Mouse (Mus musculus) liver, adult 2 months (tissue): ENCODE measurements around the gene Ugt1a9. TPM values are rescaled to one million over a fixed set of nuclear protein-coding genes. Genes with fewer than 3 reads are reported as not detected.

Source experiments
- DNase-seq: peaks from one replicate; pipeline ENCODE4 v3.0.0-alpha.2; 2011; ENCODE audit warnings: low read depth, low spot score; ENCODE audit errors: extremely low read depth
- H3K27ac ChIP-seq: fragments of 200-500 bp; replicated peaks from 2 replicates; pipeline ENCODE4 v1.5.1; 2012; ENCODE audit warnings: low read depth, mild to moderate bottlenecking, control low read depth, inconsistent platforms, low read length; ENCODE audit not compliant: insufficient read depth
- H3K27me3 ChIP-seq: fragments of 200-500 bp; 2 replicates; pipeline ENCODE4 v1.6.1; 2012; ENCODE audit warnings: mild to moderate bottlenecking, moderate library complexity, low read length, inconsistent platforms; ENCODE audit not compliant: control insufficient read depth, insufficient read depth
- H3K36me3 ChIP-seq: fragments of 200-500 bp; 2 replicates; pipeline ENCODE4 v1.6.1; 2012; ENCODE audit warnings: low read length, inconsistent platforms; ENCODE audit not compliant: control insufficient read depth, insufficient read depth
- H3K4me1 ChIP-seq: fragments of 200-500 bp; 2 replicates; pipeline ENCODE4 v1.6.1; 2011; ENCODE audit warnings: low read length; ENCODE audit not compliant: control insufficient read depth, insufficient read depth
- H3K4me3 ChIP-seq: fragments of 200-500 bp; 2 replicates; pipeline ENCODE4 v1.5.1; 2011; ENCODE audit warnings: low read depth, mild to moderate bottlenecking, control low read depth, low read length, moderate library complexity; ENCODE audit not compliant: insufficient read depth
- H3K79me2 ChIP-seq: fragments of 200-500 bp; 2 replicates; pipeline ENCODE4 v1.6.1; 2012; ENCODE audit warnings: inconsistent platforms, mild to moderate bottlenecking, low read length, moderate library complexity; ENCODE audit not compliant: control insufficient read depth, insufficient read depth
- H3K9ac ChIP-seq: fragments of 200-500 bp; 2 replicates; pipeline ENCODE4 v1.6.1; 2012; ENCODE audit warnings: low read depth, mild to moderate bottlenecking, control low read depth, inconsistent platforms, low read length
- CTCF ChIP-seq: fragments of 200-500 bp; IDR thresholded peaks from 2 replicates; pipeline ENCODE4 v1.5.1; 2011; ENCODE audit warnings: low read depth, low read length, control low read depth
- POLR2A ChIP-seq: fragments of 200-500 bp; IDR thresholded peaks from 2 replicates; pipeline ENCODE4 v1.6.1; 2011; ENCODE audit warnings: low read length, control low read depth; ENCODE audit not compliant: insufficient read depth; ENCODE audit errors: extremely low read depth
- WGBS: fragments of 180-500 bp; shearing (Covaris S2); methylation state at CpG from one replicate; pipeline ENCODE4 v1.1.7; 2018; 5-methylcytosine and 5-hydroxymethylcytosine counted together
- polyA plus RNA-seq: library from polyadenylated mRNA; depleted of rRNA; stranded (reverse); fragments of >200 nt; gene quantifications from 2 replicates; pipeline ENCODE4 v1.2.3, GENCODE M21; 2012
- total RNA-seq: library from RNA; depleted of rRNA; stranded (reverse); fragments of >200 nt; gene quantifications from 2 replicates; pipeline ENCODE4 v1.2.3, GENCODE M21; 2014

Ugt1a9 gene
- total and polyA plus RNA-seq, 2 experiments: 142 to 177 TPM

GRCm38 (mm10) chr1:88258881-88259642, 188.5 kb downstream of the Ugt1a9 start:
- Histone ChIP-seq H3K36me3 (peaks cover 11% of the 10 kb centered on the region; the same call in 1 of the 2 replicates), H3K4me3 (no peak overlapping the region), H3K27me3 (no peaks in the 10 kb centered on the region), H3K27ac (peak overlapping the region; percentile 18), H3K4me1 (peaks cover 19% of the 10 kb centered on the region), H3K79me2 (no peaks in the 10 kb centered on the region), H3K9ac (no peak overlapping the region)
- 68% methylated on average over 8 of the region's 8 CpGs for WGBS
- peak; percentile 87 for DNase-seq
- TF ChIP-seq POLR2A: no peak
- no peak for TF ChIP-seq CTCF

DNA sequence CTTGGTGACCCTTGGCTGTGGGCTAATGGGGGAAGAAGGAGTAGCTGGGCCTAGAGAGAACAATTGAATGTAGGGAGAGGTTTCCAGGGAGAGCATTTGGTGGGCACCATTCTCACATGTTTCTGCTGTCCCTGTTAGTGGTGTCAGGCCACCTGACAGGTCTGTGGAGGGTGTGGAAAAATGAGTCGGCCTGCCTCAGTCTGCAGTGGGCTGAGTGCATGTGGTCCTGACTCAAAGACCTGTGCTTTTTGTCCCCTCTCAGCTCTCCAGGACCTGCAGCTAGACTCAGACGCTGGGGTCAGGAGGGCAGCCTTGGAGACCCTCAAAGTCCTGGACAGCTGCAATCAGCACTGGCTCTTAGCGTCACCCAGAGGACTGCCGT, 189.0 kb downstream of the Ugt1a9 start:
- Histone ChIP-seq H3K79me2 (no peaks in the 10 kb centered on the region), H3K4me1 (peaks cover 19% of the 10 kb centered on the region), H3K27ac (peak overlapping the region; percentile 18), H3K36me3 (peaks cover 15% of the 10 kb centered on the region), H3K4me3 (no peak overlapping the region), H3K27me3 (no peaks in the 10 kb centered on the region), H3K9ac (no peak overlapping the region)
- no peak for TF ChIP-seq POLR2A
- no peak for TF ChIP-seq CTCF
- no peak for DNase-seq
- 64% methylated on average over 4 of the region's 4 CpGs for WGBS

- DNase-seq: peak; percentile 96
- no peaks in the 10 kb centered on the region for H3K79me2 ChIP-seq
- TF ChIP-seq CTCF (no peak), POLR2A (no peak)
- H3K36me3 ChIP-seq: peaks cover 20% of the 10 kb centered on the region
- no peak overlapping the region for H3K4me3 ChIP-seq
- H3K27ac ChIP-seq: peak overlapping the region; percentile 18
- WGBS: 34% methylated on average over 6 of the region's 6 CpGs
- H3K4me1 ChIP-seq: peaks cover 19% of the 10 kb centered on the region
- no peaks in the 10 kb centered on the region for H3K27me3 ChIP-seq
- no peak overlapping the region for H3K9ac ChIP-seq
These were observed 189.5 kb downstream of the Ugt1a9 start for GRCm38 (mm10) chr1:88260114-88260513.

DNA sequence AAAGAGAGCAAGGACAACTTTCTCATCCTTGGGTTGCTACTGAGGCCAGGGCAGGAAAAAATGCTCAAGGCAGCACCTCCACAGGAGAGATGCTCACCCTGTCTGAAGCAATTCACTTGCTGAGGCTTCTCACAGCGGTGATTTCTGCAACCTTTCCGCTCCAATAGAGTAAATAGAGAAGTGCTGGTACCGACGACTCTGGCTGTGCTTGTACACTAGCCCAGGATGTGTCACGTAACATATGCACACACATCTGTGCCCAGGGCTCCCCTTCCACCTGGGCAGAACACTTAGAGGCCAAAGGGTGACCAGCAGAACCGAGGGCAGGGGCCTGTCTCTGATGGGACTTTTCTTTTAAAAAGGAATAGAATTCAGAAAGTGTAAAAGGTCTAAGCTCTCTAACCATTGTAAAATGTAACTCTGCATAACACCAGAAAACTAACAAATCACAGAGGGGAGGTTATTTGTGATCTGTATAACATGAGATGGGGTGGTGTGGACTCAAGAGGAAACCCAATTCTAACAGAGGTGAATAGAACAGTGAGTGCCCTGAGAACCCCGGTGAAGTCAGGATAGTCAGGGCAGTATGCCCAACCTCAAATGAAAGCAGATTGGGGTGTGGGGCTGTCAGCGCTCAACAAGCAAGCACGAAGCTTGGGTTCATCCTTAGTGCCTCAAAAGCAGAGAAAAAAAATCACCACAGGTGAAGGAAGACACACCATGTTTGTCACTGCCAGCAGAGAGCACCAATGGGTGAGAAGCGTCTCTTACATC, 190.2 kb downstream of the Ugt1a9 start:
- Histone ChIP-seq H3K4me3 (no peak overlapping the region), H3K27me3 (no peaks in the 10 kb centered on the region), H3K36me3 (peaks cover 26% of the 10 kb centered on the region), H3K27ac (peak overlapping the region; percentile 14), H3K4me1 (peaks cover 19% of the 10 kb centered on the region), H3K79me2 (no peaks in the 10 kb centered on the region), H3K9ac (no peak overlapping the region)
- DNase-seq: peak; percentile 60
- WGBS: 53% methylated on average over 10 of the region's 10 CpGs
- TF ChIP-seq CTCF: no peak
- TF ChIP-seq POLR2A: no peak

DNA sequence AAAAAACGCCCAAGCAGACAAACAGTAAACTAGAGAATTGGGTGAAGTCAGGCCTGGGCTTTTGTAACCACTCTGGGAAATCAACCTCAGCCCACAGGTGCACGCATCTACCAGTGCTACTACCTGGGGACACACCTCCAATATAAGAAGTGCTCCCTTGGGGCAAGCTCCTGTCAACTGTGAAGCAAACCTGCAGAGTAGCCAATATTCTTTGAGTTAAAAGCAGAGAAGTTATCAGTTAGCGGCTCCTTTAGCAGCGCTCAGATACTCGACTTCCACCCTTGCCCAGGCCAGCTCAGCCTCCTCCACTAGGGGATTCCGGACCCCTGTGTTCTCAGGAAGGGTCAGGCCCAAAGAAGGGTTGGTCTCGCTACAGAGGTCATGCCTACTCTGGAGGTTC, 191.1 kb downstream of the Ugt1a9 start:
- Histone ChIP-seq H3K9ac (no peak overlapping the region), H3K4me3 (no peak overlapping the region), H3K4me1 (peaks cover 19% of the 10 kb centered on the region), H3K27me3 (no peaks in the 10 kb centered on the region), H3K36me3 (peaks cover 36% of the 10 kb centered on the region), H3K79me2 (peaks cover 4% of the 10 kb centered on the region; the same call in 1 of the 2 replicates), H3K27ac (no peak overlapping the region)
- DNase-seq: no peak
- no peak for TF ChIP-seq CTCF
- TF ChIP-seq POLR2A: no peak
- 86% methylated on average over 7 of the region's 7 CpGs for WGBS

DNA sequence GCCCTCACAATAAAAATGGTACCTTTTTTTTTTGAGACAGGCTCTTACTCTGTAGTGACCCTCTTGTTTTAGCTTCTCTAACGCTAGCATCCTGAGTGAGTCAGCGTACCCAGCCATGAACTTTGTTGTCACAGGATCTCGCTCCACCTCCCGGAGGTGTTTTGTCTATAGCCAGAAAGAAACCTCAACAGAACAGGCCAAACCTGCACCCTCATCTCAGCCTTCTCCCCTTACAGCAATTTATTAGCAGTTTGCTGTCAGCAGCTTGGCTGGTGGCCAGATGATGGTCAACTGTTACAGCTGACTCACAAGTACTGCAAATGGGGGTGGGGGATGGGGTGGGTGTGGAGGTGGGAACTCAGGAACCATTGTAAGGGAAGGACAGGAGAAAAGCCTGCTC, 191.7 kb downstream of the Ugt1a9 start:
- WGBS: 72% methylated on average over 4 of the region's 4 CpGs
- peaks cover 41% of the 10 kb centered on the region for H3K36me3 ChIP-seq
- TF ChIP-seq CTCF: no peak
- TF ChIP-seq POLR2A: no peak
- H3K79me2 ChIP-seq: peaks cover 8% of the 10 kb centered on the region; the same call in 1 of the 2 replicates
- no peak overlapping the region for H3K27ac ChIP-seq
- no peak overlapping the region for H3K4me3 ChIP-seq
- DNase-seq: no peak
- H3K4me1 ChIP-seq: peaks cover 19% of the 10 kb centered on the region
- H3K27me3 ChIP-seq: no peaks in the 10 kb centered on the region
- H3K9ac ChIP-seq: no peak overlapping the region
